In the genomic region with DNA sequence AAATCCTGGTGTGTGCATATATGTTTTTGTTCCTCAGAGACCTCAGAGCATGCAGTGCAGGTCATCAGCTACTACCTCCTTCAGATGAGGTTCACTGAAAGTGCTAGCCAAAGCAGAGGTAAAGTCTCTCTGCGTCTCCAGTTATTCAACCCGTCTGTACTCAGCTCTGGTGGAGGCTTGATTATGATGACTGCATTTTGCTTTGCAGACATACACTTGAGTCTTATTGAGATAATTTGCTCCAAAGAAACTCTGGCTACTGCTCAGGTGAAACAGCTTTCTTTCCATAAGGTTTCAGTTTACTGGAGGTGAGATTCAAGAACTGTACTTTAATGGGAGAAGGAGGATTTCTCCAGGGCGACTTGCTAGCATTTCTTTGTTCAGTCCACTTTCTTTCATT, we compare ENCODE assay signal across 10 mouse cellular contexts.
"Had no signal": no experiment of that assay in that cellular context is flagged by ENCODE, and none has a peak within 500 bp of the region (broad histone marks: within the 10 kb centered on the region; RNA-seq: fewer than 3 reads in every experiment).

No protein-coding gene starts in this region.

- H3K9ac ChIP-seq: kidney, embryonic 15.5 days; liver, embryonic 14.5 days; neural tube, embryonic 15.5 days had no signal

- ATAC-seq: intestine, embryonic 16.5 days had no signal

- H3K36me3 ChIP-seq: kidney, embryonic 15.5 days; midbrain, embryonic 10.5 days; neural tube, embryonic 15.5 days had no signal

- H3K27ac ChIP-seq: kidney, embryonic 15.5 days; left cerebral cortex, adult 2 months; liver, embryonic 14.5 days; midbrain, embryonic 10.5 days; neural tube, embryonic 15.5 days; stomach, postnatal 0 days had no signal

- H3K4me1 ChIP-seq: midbrain, embryonic 10.5 days; neural tube, embryonic 15.5 days had no signal

- DNase-seq: right cerebral cortex, adult 18-20 months; right cerebral cortex, postnatal 25 days had no signal

- H3K9me3 ChIP-seq: kidney, embryonic 15.5 days; midbrain, embryonic 10.5 days; neural tube, embryonic 15.5 days had no signal

- H3K4me2 ChIP-seq: kidney, embryonic 15.5 days; neural tube, embryonic 15.5 days had no signal

- H3K4me3 ChIP-seq: kidney, embryonic 15.5 days; left cerebral cortex, adult 2 months; midbrain, embryonic 10.5 days; myocyte; neural tube, embryonic 15.5 days had no signal

- H3K27me3 ChIP-seq: kidney, embryonic 15.5 days; neural tube, embryonic 15.5 days had no signal
